Mouse (Mus musculus) small intestine, adult 2 months (tissue): ENCODE data around the gene Olfr606. TPM values are rescaled to one million over a fixed set of nuclear protein-coding genes. Genes with fewer than 3 reads are reported as not detected.
"Not testable (repeated sequence)": the region's sequence is repeated elsewhere in the genome, so short reads cannot be mapped to it uniquely, and the experiment has no call there.

ENCODE experiments used
- H3K27ac ChIP-seq: fragments of 200-500 bp; 2 replicates; pipeline ENCODE4 v1.5.1; 2012; ENCODE audit warnings: low read depth, low read length, control low read depth, inconsistent platforms; ENCODE audit not compliant: insufficient read depth
- H3K27me3 ChIP-seq: fragments of 200-500 bp; 2 replicates; pipeline ENCODE4 v1.6.1; 2012; ENCODE audit warnings: mild to moderate bottlenecking, moderate library complexity, low read length, inconsistent platforms; ENCODE audit not compliant: control insufficient read depth, insufficient read depth
- H3K36me3 ChIP-seq: fragments of 200-500 bp; 2 replicates; pipeline ENCODE4 v1.6.1; 2012; ENCODE audit warnings: mild to moderate bottlenecking, low read length, control low read depth, inconsistent platforms; ENCODE audit not compliant: control insufficient read depth, insufficient read depth
- H3K4me1 ChIP-seq: fragments of 200-500 bp; 2 replicates; pipeline ENCODE4 v1.6.1; 2012; ENCODE audit warnings: low read length, inconsistent platforms, mixed read lengths; ENCODE audit not compliant: control insufficient read depth, insufficient read depth, insufficient read length
- H3K4me3 ChIP-seq: fragments of 200-500 bp; 2 replicates; pipeline ENCODE4 v1.5.1; 2012; ENCODE audit warnings: low read depth, mild to moderate bottlenecking, control low read depth, inconsistent platforms, low read length, moderate library complexity
- CTCF ChIP-seq: fragments of 200-500 bp; IDR thresholded peaks from 2 replicates; pipeline ENCODE4 v1.5.1; 2012; ENCODE audit warnings: low read depth, mild to moderate bottlenecking, control low read depth, inconsistent platforms, low read length, moderate library complexity, mixed read lengths; ENCODE audit not compliant: insufficient replicate concordance, insufficient read length; ENCODE audit errors: extremely low read depth
- POLR2A ChIP-seq: fragments of 200-500 bp; IDR thresholded peaks from 2 replicates; pipeline ENCODE4 v1.6.1; 2012; ENCODE audit warnings: low read depth, mild to moderate bottlenecking, control low read depth, inconsistent platforms, low read length, moderate library complexity
- WGBS: fragments of 180-500 bp; shearing (Covaris S2); methylation state at CpG from one replicate; pipeline ENCODE4 v1.1.7; 2018; 5-methylcytosine and 5-hydroxymethylcytosine counted together
- polyA plus RNA-seq: library from polyadenylated mRNA; depleted of rRNA; stranded (reverse); fragments of >200 nt; gene quantifications from 2 replicates; pipeline ENCODE4 v1.2.3, GENCODE M21; 2012; rRNA removed

Olfr606 gene
- polyA plus RNA-seq: not detected in 2 replicates

- no peaks in the 10 kb centered on the region for H3K27me3 ChIP-seq
- 93% methylated on average over 2 of the region's 2 CpGs for WGBS
- H3K4me1 ChIP-seq: no peaks in the 10 kb centered on the region
- H3K36me3 ChIP-seq: no peaks in the 10 kb centered on the region
- H3K27ac ChIP-seq: no peak within 1 kb of the TSS
- H3K4me3 ChIP-seq: no peak within 1 kb of the TSS
- TF ChIP-seq POLR2A (no peak), CTCF (no peak)
These were observed at the start of gene Olfr606 for GRCm38 (mm10) chr7:103448746-103449145. TSS of gene Olfr606 (plus strand) at chr7:103449046.

DNA sequence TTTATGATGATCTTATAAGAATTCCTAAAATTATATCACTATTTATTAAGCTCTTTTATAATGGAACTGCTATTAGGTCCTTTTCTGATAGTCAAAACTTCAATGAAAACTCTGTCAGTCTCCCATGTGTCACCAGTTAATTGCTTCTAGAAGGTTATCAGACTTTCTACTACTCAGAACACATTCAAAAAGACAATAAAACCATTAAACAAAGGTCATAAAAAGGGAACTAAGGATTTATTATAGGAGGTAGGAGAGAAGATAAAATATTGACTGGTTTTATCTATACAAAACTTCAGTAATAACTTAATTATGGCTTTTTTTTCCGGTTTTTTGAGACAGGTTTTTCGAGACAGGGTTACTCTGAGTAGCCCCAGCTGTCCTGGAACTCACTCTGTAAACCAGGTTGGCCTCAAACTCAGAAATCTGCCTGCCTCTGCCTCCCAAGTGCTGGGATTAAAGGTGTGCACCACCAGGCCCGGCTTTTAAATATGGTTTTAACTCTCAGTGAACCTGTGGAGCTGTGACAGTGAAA lies 42.3 kb upstream of the Olfr606 start:
- not testable (repeated sequence) for H3K36me3 ChIP-seq, H3K27me3 ChIP-seq, H3K4me1 ChIP-seq, H3K27ac ChIP-seq, H3K4me3 ChIP-seq
- WGBS: 29% methylated on average over 3 of the region's 3 CpGs

GRCm38 (mm10) chr7:103414772-103415171 lies 34.1 kb upstream of the Olfr606 start, which contains the start of gene Usp17lc:
TSS of gene Usp17lc (plus strand) at chr7:103415072.
- not testable (repeated sequence) for H3K4me1 ChIP-seq, H3K36me3 ChIP-seq, H3K27me3 ChIP-seq, H3K27ac ChIP-seq, H3K4me3 ChIP-seq
- WGBS: 53% methylated on average over 1 of the region's 1 CpGs

DNA sequence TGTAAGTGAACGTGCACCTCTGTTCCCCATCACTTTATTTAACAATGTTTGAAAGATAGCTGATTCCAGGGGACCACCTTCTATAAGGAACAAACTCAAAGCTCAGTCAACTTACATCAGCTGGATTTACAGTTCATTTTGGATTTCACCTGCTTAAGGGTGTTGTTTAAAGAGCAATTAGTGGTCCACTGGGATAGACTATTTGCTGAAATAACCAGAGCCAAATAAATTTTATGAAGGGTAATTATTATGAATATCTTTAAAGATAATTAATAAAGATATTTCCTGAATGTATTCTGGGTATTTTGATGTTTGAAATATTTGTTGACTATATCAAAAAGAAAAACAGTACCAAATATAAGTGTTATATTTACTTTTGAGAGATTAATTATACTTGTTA lies 3.5 kb upstream of the Olfr606 start, which contains the start of gene Olfr605:
Olfr605 (minus strand) TSS at position 101 of the 400 bp plus-strand sequence.
- Histone ChIP-seq H3K4me3 (no peak within 1 kb of the TSS), H3K4me1 (no peaks in the 10 kb centered on the region), H3K36me3 (no peaks in the 10 kb centered on the region), H3K27me3 (no peaks in the 10 kb centered on the region), H3K27ac (no peak within 1 kb of the TSS)
- TF ChIP-seq CTCF: no peak
- no peak for TF ChIP-seq POLR2A
- WGBS: 74% methylated on average over 1 of the region's 1 CpGs

GRCm38 (mm10) chr7:103460590-103460989 lies 11.7 kb downstream of the Olfr606 start:
- Histone ChIP-seq H3K36me3 (no peaks in the 10 kb centered on the region), H3K27me3 (no peaks in the 10 kb centered on the region), H3K4me3 (no peak overlapping the region), H3K4me1 (no peaks in the 10 kb centered on the region), H3K27ac (no peak overlapping the region)
- 87% methylated on average over 5 of the region's 5 CpGs for WGBS
- no peak for TF ChIP-seq CTCF
- TF ChIP-seq POLR2A: no peak

- Histone ChIP-seq H3K36me3 (no peaks in the 10 kb centered on the region), H3K27ac (no peak within 1 kb of the TSS), H3K4me1 (no peaks in the 10 kb centered on the region), H3K27me3 (no peaks in the 10 kb centered on the region), H3K4me3 (no peak within 1 kb of the TSS)
- TF ChIP-seq POLR2A: no peak
- TF ChIP-seq CTCF: no peak
These were observed 20.7 kb downstream of the Olfr606 start, which contains the start of gene Olfr608 for GRCm38 (mm10) chr7:103469577-103469976. TSS of gene Olfr608 (plus strand) at chr7:103469877.

GRCm38 (mm10) chr7:103477106-103477505 lies 28.3 kb downstream of the Olfr606 start:
- WGBS: 68% methylated on average over 9 of the region's 9 CpGs
- H3K4me3 ChIP-seq, H3K27me3 ChIP-seq, H3K27ac ChIP-seq, H3K36me3 ChIP-seq, H3K4me1 ChIP-seq: not testable (repeated sequence)

- Histone ChIP-seq H3K4me3 (no peak within 1 kb of the TSS), H3K4me1 (no peaks in the 10 kb centered on the region), H3K27ac (no peak within 1 kb of the TSS), H3K27me3 (no peaks in the 10 kb centered on the region), H3K36me3 (no peaks in the 10 kb centered on the region)
- TF ChIP-seq POLR2A (no peak), CTCF (no peak)
- 44% methylated on average over 1 of the region's 1 CpGs for WGBS
These were observed 49.1 kb downstream of the Olfr606 start, which contains the start of gene Olfr609 for GRCm38 (mm10) chr7:103497962-103498361. TSS of gene Olfr609 (minus strand) at chr7:103498062.

Other genes starting within 250 kb of the Olfr606 start
- not detected in 2 replicates for gene Olfr593, start 237.2 kb upstream of the Olfr606 start, polyA plus RNA-seq
- gene Olfr594, start 232.1 kb upstream of the Olfr606 start, polyA plus RNA-seq: not detected in 2 replicates
- gene Usp17ld, start 196.5 kb upstream of the Olfr606 start, polyA plus RNA-seq: not detected in 2 replicates
- gene Olfr596, start 143.4 kb upstream of the Olfr606 start, polyA plus RNA-seq: not detected in 2 replicates
- not detected in 2 replicates for gene Olfr597, start 132.7 kb upstream of the Olfr606 start, polyA plus RNA-seq
- gene Olfr598, start 125.5 kb upstream of the Olfr606 start, polyA plus RNA-seq: not detected in 2 replicates
- not detected in 2 replicates for gene Olfr599, start 113.1 kb upstream of the Olfr606 start, polyA plus RNA-seq
- not detected in 2 replicates for gene Olfr600, start 99.4 kb upstream of the Olfr606 start, polyA plus RNA-seq
- not detected in 2 replicates for gene Olfr601, start 86.4 kb upstream of the Olfr606 start, polyA plus RNA-seq
- gene Olfr603, start 62.9 kb upstream of the Olfr606 start, polyA plus RNA-seq: not detected in 2 replicates
- gene Usp17lc, start 34.0 kb upstream of the Olfr606 start, polyA plus RNA-seq: not detected in 2 replicates
- not detected in 2 replicates for gene Olfr605, start 3.6 kb upstream of the Olfr606 start, polyA plus RNA-seq
- not detected in 2 replicates for gene Olfr607, start 15.1 kb downstream of the Olfr606 start, polyA plus RNA-seq
- gene Olfr608, start 20.8 kb downstream of the Olfr606 start, polyA plus RNA-seq: not detected in 2 replicates
- not detected in 2 replicates for gene Olfr609, start 49.0 kb downstream of the Olfr606 start, polyA plus RNA-seq
- gene Olfr610, start 63.1 kb downstream of the Olfr606 start, polyA plus RNA-seq: not detected in 2 replicates
- not detected in 2 replicates for gene Olfr611, start 71.8 kb downstream of the Olfr606 start, polyA plus RNA-seq
- gene Olfr612, start 93.7 kb downstream of the Olfr606 start, polyA plus RNA-seq: not detected in 2 replicates
- not detected in 2 replicates for gene Olfr613, start 99.0 kb downstream of the Olfr606 start, polyA plus RNA-seq
- not detected in 2 replicates for gene Olfr615, start 107.0 kb downstream of the Olfr606 start, polyA plus RNA-seq
- gene Olfr616, start 120.1 kb downstream of the Olfr606 start, polyA plus RNA-seq: not detected in 2 replicates
- not detected in 2 replicates for gene Olfr617, start 124.0 kb downstream of the Olfr606 start, polyA plus RNA-seq
- gene Olfr618, start 141.1 kb downstream of the Olfr606 start, polyA plus RNA-seq: not detected in 2 replicates
- not detected in 2 replicates for gene Olfr619, start 151.5 kb downstream of the Olfr606 start, polyA plus RNA-seq
- gene Olfr620, start 163.5 kb downstream of the Olfr606 start, polyA plus RNA-seq: not detected in 2 replicates
- not detected in 2 replicates for gene Olfr622, start 193.7 kb downstream of the Olfr606 start, polyA plus RNA-seq
- gene Olfr623, start 214.7 kb downstream of the Olfr606 start, polyA plus RNA-seq: not detected in 2 replicates
- not detected in 2 replicates for gene Olfr624, start 222.1 kb downstream of the Olfr606 start, polyA plus RNA-seq
- gene Olfr625-ps1, start 233.7 kb downstream of the Olfr606 start, polyA plus RNA-seq: not detected in 2 replicates